Mouse (Mus musculus): ENCODE measurements around the gene Wwp2.

- TF ChIP-seq CTCF (IDR thresholded peaks at IDR 0.05; ENCODE audit: low read depth, low read length), result no peak
- TF ChIP-seq POLR2A (IDR thresholded peaks at IDR 0.05; ENCODE audit: extremely low read depth, insufficient read depth, low read length), result no peak
Measured at GRCm38 (mm10) chr8:107581536-107581935, 145.4 kb downstream of the Wwp2 start.
